Mouse (Mus musculus) embryonic facial prominence, embryonic 13.5 days (tissue): ENCODE results near the gene Egr2. TPM values are rescaled to one million over a fixed set of nuclear protein-coding genes. Genes with fewer than 3 reads are reported as not detected.

ENCODE experiments used
- ATAC-seq: fragments of 200-750 bp; cut with Nextera tagmentation; 2 replicates; pipeline ENCODE4 v1.8.0; 2017; ENCODE audit warnings: low read depth; ENCODE audit not compliant: insufficient number of reproducible peaks, insufficient read depth, low FRiP score, low TSS enrichment
- H3K27ac ChIP-seq: fragments of 300-500 bp; sonication (generic); 2 replicates; pipeline ENCODE4 v1.5.1; 2015; ENCODE audit warnings: moderate library complexity, mild to moderate bottlenecking, inconsistent platforms
- H3K27me3 ChIP-seq: fragments of 300-500 bp; sonication (generic); 2 replicates; pipeline ENCODE4 v1.6.1; 2015; ENCODE audit warnings: mild to moderate bottlenecking, inconsistent platforms
- H3K36me3 ChIP-seq: fragments of 300-500 bp; sonication (generic); 2 replicates; pipeline ENCODE4 v1.6.1; 2015; ENCODE audit warnings: mild to moderate bottlenecking, inconsistent platforms
- H3K4me1 ChIP-seq: fragments of 300-500 bp; sonication (generic); 2 replicates; pipeline ENCODE4 v1.6.1; 2015; ENCODE audit warnings: inconsistent platforms
- H3K4me2 ChIP-seq: fragments of 300-500 bp; sonication (generic); 2 replicates; pipeline ENCODE4 v1.6.1; 2015; ENCODE audit warnings: moderate library complexity, mild to moderate bottlenecking, inconsistent platforms
- H3K4me3 ChIP-seq: fragments of 300-500 bp; sonication (generic); 2 replicates; pipeline ENCODE4 v1.5.1; 2015; ENCODE audit warnings: mild to moderate bottlenecking, inconsistent platforms
- H3K9ac ChIP-seq: fragments of 300-500 bp; sonication (generic); 2 replicates; pipeline ENCODE4 v1.6.1; 2015; ENCODE audit warnings: mild to moderate bottlenecking, inconsistent platforms
- H3K9me3 ChIP-seq: fragments of 300-500 bp; sonication (generic); 2 replicates; pipeline ENCODE4 v1.6.1; 2016; ENCODE audit warnings: inconsistent platforms
- WGBS: fragments of 180-500 bp; shearing (Covaris S2); methylation state at CpG from one replicate; pipeline ENCODE4 v1.1.7; 2015; ENCODE audit warnings: mixed read lengths; 5-methylcytosine and 5-hydroxymethylcytosine counted together
- polyA plus RNA-seq: library from polyadenylated mRNA; unstranded; fragments of >200 nt; fragmentation: Nextera tagmentation; extraction: Ambion mirVana; gene quantifications from 2 replicates; pipeline ENCODE4 v1.2.1, GENCODE M21; 2015

The Egr2 gene
- polyA plus RNA-seq, result 1.1 and 1.9 TPM in 2 replicates

- H3K9ac ChIP-seq, result peak within 1 kb of the TSS; percentile 61; the same call in 1 of the 2 replicates
- peak within 1 kb of the TSS; percentile 59 for H3K4me3 ChIP-seq
- H3K9me3 ChIP-seq, result no peaks in the 10 kb centered on the region
- peaks cover 35% of the 10 kb centered on the region for H3K4me1 ChIP-seq
- WGBS, result under 1% methylated on average over 33 of the region's 37 CpGs
- peak within 1 kb of the TSS; percentile 98 for H3K4me2 ChIP-seq
- peaks cover 83% of the 10 kb centered on the region for H3K27me3 ChIP-seq
- no peak within 1 kb of the TSS for H3K27ac ChIP-seq
- ATAC-seq, result no peak
- no peaks in the 10 kb centered on the region for H3K36me3 ChIP-seq
Measured at GRCm38 (mm10) chr10:67535256-67535655, at the start of gene Egr2. TSS of gene Egr2 (plus strand) at chr10:67535475.

- Histone ChIP-seq H3K9me3 (no peaks in the 10 kb centered on the region; the same call in 1 of the 2 replicates), H3K4me3 (no peak overlapping the region), H3K4me2 (no peak overlapping the region), H3K27me3 (no peaks in the 10 kb centered on the region), H3K4me1 (no peaks in the 10 kb centered on the region), H3K9ac (no peak overlapping the region), H3K27ac (no peak overlapping the region), H3K36me3 (no peaks in the 10 kb centered on the region)
- ATAC-seq, result no peak
- WGBS, result 93% methylated on average over 7 of the region's 7 CpGs
Measured at GRCm38 (mm10) chr10:67487496-67487895, 47.8 kb upstream of the Egr2 start.

DNA sequence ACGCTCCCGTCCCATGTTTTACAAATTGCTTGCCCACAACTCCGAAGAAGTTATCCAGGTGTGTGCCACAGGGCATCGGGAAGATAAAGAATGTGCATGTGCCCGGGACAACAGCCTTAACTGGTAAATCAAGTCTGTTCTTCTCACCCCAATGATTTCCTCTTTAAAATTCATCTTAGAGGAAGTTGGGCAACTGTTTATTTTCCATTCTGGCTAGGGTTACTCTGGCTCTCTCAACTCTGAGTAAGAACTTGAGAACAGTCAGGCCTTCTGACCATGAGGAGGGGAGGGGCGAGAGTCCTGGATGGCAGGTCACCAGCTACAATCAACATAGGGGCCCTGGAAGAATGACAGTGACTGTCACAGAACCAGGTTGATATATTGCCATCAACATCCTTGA lies 45.4 kb upstream of the Egr2 start:
- no peak overlapping the region for H3K27ac ChIP-seq
- H3K9ac ChIP-seq, result no peak overlapping the region
- H3K4me1 ChIP-seq, result no peaks in the 10 kb centered on the region
- no peaks in the 10 kb centered on the region for H3K36me3 ChIP-seq
- no peak overlapping the region for H3K4me2 ChIP-seq
- no peak overlapping the region for H3K4me3 ChIP-seq
- H3K9me3 ChIP-seq, result no peaks in the 10 kb centered on the region; the same call in 1 of the 2 replicates
- no peaks in the 10 kb centered on the region for H3K27me3 ChIP-seq
- no peak for ATAC-seq
- 71% methylated on average over 6 of the region's 6 CpGs for WGBS

DNA sequence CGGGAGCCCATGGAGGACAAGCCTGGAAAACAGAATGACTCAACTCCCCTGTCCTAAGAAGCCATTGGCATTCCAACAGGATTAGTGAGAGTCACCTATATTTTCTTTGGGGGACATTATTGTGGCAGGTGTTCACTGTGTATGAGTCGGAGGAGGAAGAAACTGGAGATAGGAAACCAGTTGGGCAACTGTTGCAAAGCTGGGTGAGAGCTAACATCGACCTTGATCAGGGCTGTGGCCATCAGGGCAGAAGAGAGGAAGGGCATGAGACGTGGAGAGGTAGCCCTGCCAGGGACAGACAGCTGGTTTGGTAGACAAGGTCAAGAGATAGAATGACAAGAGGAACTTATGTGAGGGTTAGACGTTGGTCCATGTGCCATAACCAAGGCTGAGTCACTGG lies 44.6 kb upstream of the Egr2 start:
- H3K4me1 ChIP-seq, result no peaks in the 10 kb centered on the region
- ATAC-seq, result no peak
- no peak overlapping the region for H3K9ac ChIP-seq
- no peaks in the 10 kb centered on the region for H3K36me3 ChIP-seq
- H3K4me3 ChIP-seq, result no peak overlapping the region
- no peaks in the 10 kb centered on the region for H3K9me3 ChIP-seq
- no peak overlapping the region for H3K4me2 ChIP-seq
- no peak overlapping the region for H3K27ac ChIP-seq
- H3K27me3 ChIP-seq, result no peaks in the 10 kb centered on the region
- 83% methylated on average over 5 of the region's 5 CpGs for WGBS

DNA sequence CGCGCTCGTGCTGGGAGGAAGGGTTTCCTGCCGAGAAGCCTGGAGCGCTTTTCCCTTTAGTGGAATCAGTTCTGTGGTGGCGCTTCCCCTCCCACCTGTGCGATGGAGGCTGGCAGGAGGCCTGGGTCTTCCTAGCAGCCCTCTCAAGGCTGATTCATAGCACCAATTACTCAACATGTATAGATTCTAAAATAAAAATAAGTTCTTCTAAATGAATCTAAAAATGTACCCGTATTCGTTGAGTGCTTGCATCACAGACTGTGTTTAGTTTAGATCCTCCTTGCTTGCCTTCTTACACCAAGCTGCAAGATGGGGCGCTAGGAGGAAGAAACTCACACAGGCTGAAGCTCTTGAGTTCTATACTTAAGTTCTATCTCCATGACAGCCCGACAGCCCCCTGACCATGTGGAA lies 43.1 kb upstream of the Egr2 start:
- H3K4me3 ChIP-seq, result no peak overlapping the region
- WGBS, result 80% methylated on average over 11 of the region's 11 CpGs
- ATAC-seq, result no peak

DNA sequence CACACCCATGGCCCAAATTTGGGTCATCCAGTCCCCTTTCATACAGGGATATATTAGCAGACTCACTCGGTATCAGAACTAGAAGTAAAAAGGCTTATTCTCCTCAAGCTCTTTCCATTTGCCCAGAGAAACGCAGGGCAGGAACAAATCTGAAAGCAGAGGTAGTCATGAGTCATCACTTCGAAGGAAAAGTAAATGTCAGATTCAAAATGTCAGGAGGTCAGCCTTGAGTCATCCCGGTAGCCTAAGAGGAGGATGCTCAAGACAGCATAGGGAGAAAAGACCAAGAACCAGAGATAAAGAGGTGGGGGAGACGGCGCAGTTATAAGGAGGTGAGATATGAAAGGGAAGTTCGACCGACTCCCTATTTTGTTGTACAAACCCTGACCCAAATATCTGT lies 41.7 kb upstream of the Egr2 start:
- Histone ChIP-seq H3K4me1 (no peaks in the 10 kb centered on the region), H3K9me3 (no peaks in the 10 kb centered on the region), H3K27me3 (no peaks in the 10 kb centered on the region), H3K4me3 (no peak overlapping the region), H3K4me2 (no peak overlapping the region), H3K9ac (no peak overlapping the region), H3K36me3 (no peaks in the 10 kb centered on the region), H3K27ac (no peak overlapping the region)
- no peak for ATAC-seq
- WGBS, result 86% methylated on average over 8 of the region's 8 CpGs

More for the DNA sequence above, 43.1 kb upstream of the Egr2 start:
- Histone ChIP-seq H3K4me2 (no peak overlapping the region), H3K4me1 (no peaks in the 10 kb centered on the region), H3K9me3 (no peaks in the 10 kb centered on the region), H3K27ac (no peak overlapping the region), H3K9ac (no peak overlapping the region), H3K36me3 (no peaks in the 10 kb centered on the region), H3K27me3 (no peaks in the 10 kb centered on the region)

DNA sequence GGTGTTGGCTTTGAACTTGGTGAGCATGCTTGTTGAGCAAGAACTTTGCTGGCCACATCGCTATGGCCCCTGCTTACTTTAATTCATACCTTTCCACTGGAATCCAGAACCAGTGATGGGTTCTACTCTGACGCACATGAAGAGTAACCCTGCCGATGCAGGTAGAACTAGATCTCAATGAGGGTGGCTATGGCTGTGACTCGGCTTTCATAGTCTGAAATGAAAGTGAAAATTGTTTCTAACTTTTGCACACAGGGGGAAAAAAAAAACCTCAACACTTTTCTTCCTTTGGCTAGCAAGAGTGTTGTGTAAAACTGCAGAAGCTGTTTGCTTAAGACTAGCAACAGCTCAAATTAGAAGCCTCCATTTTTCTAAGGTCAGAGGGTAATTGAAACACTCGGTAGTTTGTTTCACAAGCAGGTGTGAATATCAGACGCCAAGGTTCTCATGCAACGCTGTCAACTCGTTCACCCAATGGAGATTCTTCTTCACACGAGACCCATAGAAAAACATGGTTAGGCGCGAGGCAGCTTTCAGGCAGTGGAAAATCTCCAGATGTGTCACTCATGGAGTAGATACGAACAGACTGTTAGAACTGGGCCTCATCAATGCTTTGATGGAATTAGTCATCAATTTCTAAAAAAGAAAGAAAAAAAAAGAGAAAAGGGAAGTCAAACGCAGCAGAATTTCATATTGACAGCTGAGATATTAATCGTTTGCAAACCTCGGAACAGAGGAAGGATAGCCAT lies 38.0 kb upstream of the Egr2 start:
- Histone ChIP-seq H3K4me3 (no peak overlapping the region), H3K4me2 (no peak overlapping the region), H3K9ac (no peak overlapping the region), H3K27me3 (no peaks in the 10 kb centered on the region), H3K36me3 (no peaks in the 10 kb centered on the region), H3K4me1 (no peaks in the 10 kb centered on the region), H3K27ac (no peak overlapping the region), H3K9me3 (no peaks in the 10 kb centered on the region)
- WGBS, result 89% methylated on average over 15 of the region's 15 CpGs
- ATAC-seq, result no peak

DNA sequence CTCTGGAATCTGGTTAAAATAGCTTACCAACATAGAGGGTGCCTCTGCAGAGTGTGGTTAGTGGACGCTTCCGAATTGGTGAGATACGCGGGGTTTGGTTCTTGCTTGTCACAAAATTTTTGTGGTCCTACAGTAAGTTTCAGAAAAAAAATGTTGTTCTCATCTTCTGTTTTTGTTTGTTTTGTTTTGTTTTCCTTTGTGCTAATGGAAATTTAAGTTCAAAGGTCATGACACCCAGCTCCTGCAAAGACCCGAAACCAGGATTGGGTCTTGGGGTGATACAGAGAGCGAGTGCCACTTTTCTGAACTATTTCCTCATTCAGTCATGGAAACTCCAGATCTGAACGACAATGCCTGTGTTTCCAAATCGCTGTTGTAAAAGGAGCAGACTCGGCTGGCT lies 37.3 kb upstream of the Egr2 start:
- no peak overlapping the region for H3K27ac ChIP-seq
- no peak for ATAC-seq
- H3K4me2 ChIP-seq, result no peak overlapping the region
- no peak overlapping the region for H3K4me3 ChIP-seq
- no peaks in the 10 kb centered on the region for H3K27me3 ChIP-seq
- H3K36me3 ChIP-seq, result no peaks in the 10 kb centered on the region
- H3K9me3 ChIP-seq, result no peaks in the 10 kb centered on the region
- no peak overlapping the region for H3K9ac ChIP-seq
- 91% methylated on average over 9 of the region's 9 CpGs for WGBS
- H3K4me1 ChIP-seq, result no peaks in the 10 kb centered on the region

- Histone ChIP-seq H3K4me3 (no peak overlapping the region), H3K36me3 (no peaks in the 10 kb centered on the region), H3K4me2 (no peak overlapping the region), H3K9ac (no peak overlapping the region), H3K9me3 (no peaks in the 10 kb centered on the region), H3K27ac (no peak overlapping the region), H3K27me3 (no peaks in the 10 kb centered on the region), H3K4me1 (no peaks in the 10 kb centered on the region)
- ATAC-seq, result no peak
- WGBS, result 62% methylated on average over 15 of the region's 15 CpGs
Measured at GRCm38 (mm10) chr10:67503320-67503995, 31.8 kb upstream of the Egr2 start.

GRCm38 (mm10) chr10:67504046-67504445 lies 31.2 kb upstream of the Egr2 start:
- ATAC-seq, result no peak
- 57% methylated on average over 5 of the region's 5 CpGs for WGBS
- H3K36me3 ChIP-seq, result no peaks in the 10 kb centered on the region
- no peak overlapping the region for H3K27ac ChIP-seq
- no peak overlapping the region for H3K4me3 ChIP-seq
- H3K27me3 ChIP-seq, result no peaks in the 10 kb centered on the region
- H3K4me2 ChIP-seq, result no peak overlapping the region
- no peak overlapping the region for H3K9ac ChIP-seq
- no peaks in the 10 kb centered on the region for H3K9me3 ChIP-seq
- no peaks in the 10 kb centered on the region for H3K4me1 ChIP-seq

GRCm38 (mm10) chr10:67505248-67505647 lies 30.0 kb upstream of the Egr2 start:
- Histone ChIP-seq H3K9ac (no peak overlapping the region), H3K27ac (no peak overlapping the region), H3K27me3 (no peaks in the 10 kb centered on the region), H3K36me3 (no peaks in the 10 kb centered on the region), H3K4me2 (no peak overlapping the region), H3K9me3 (no peaks in the 10 kb centered on the region), H3K4me1 (no peaks in the 10 kb centered on the region), H3K4me3 (no peak overlapping the region)
- ATAC-seq, result no peak
- WGBS, result 69% methylated on average over 3 of the region's 3 CpGs

DNA sequence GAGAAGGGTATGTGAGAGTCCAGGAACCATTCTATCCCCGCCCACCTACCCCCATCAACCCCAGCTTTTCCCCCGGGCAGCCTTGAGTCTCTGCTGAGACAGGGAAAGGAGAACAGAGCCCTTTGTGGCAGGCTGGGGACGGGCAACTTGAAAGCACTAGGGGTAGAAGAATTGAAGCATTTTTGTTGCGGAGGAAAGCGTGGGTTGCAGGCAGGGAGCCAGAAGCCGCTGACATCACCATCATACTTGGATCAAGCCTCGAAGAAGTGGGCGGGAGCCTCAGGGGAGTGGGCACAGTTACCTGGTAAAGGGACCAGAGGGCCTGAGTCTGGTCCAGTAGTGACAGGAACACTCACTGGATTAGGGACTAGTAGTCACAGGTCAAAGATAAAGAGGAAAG lies 23.1 kb upstream of the Egr2 start:
- H3K27me3 ChIP-seq, result no peaks in the 10 kb centered on the region
- ATAC-seq, result no peak
- H3K27ac ChIP-seq, result no peak overlapping the region
- H3K4me3 ChIP-seq, result no peak overlapping the region
- H3K4me1 ChIP-seq, result peaks cover 5% of the 10 kb centered on the region; the same call in 1 of the 2 replicates
- no peak overlapping the region for H3K4me2 ChIP-seq
- no peaks in the 10 kb centered on the region for H3K9me3 ChIP-seq
- H3K9ac ChIP-seq, result no peak overlapping the region
- no peaks in the 10 kb centered on the region for H3K36me3 ChIP-seq
- WGBS, result 38% methylated on average over 8 of the region's 8 CpGs
